Mouse (Mus musculus): ENCODE results near the gene Hsh2d. TPM values are rescaled to one million over a fixed set of nuclear protein-coding genes. Genes with fewer than 3 reads are reported as not detected.
A peak's percentile ranks its signal among the peaks of the same experiment; 100 is the strongest.

Hsh2d gene
- polyA plus RNA-seq, 1 experiment: 0.35 TPM

DNA sequence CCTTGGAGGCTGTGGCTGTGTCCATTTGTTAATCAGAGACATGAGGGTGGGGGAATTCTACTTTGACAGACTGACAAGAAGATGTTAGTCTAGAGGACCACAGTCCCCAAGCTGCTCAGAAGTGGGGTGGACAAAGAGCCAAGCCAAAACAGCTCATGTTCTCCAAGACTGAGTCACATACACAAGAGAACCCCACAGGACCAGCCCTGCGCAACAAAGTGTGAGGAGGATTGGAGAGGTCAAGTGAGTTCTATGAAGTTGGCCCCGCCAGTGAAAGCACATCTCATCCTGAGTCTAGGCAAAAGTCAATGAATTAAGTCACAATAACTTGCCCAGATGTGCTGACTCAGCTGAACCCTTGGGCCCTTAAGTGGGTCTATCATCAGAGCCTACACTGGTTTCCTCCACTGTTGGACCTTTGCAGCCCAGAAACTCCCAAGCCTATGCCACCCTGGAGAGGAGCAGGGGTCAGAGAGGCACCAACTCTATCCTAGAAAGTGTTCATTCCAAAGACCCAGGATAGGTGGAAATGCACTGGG lies 1.6 kb upstream of the Hsh2d start:
- DNase-seq (ENCODE audit: low read depth): no peak

DNA sequence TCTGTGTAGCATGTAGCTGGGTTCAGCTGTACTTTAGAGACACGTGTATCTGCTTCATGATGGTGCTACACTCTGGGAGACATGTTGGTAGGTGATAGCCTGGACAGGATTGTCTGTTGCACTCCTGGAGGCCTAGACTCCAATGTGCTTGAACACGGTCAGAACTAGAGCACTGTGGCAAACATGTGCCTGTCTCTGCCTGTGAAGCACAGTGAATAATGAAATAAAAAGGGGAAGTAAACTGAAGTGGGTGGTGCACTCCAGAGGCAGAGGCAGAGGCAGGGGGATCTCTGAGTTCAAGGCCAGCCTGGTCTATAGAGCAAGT lies 739 bp downstream of the Hsh2d start:
- no peak for DNase-seq (ENCODE audit: low read depth)

DNA sequence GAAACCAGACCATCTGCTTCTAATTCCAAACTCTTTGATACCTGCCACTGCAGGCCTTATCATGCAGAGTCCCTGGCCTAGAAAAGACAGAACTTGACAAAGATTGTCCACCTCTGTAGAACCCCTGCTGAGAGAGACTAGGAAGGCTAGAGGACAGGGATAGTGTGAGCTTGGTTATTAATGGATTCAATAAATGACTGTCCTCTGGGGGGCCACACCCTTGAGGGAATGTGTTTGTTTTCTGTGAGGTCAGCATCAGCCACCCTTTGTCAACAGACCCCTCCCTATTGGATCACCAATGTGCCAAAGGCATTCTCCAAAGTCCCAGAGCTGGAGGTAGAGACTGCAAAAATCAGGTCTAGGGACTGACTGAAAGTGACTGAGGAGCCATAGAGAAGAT lies 2.6 kb downstream of the Hsh2d start:
- DNase-seq (ENCODE audit: low read depth): no peak

DNA sequence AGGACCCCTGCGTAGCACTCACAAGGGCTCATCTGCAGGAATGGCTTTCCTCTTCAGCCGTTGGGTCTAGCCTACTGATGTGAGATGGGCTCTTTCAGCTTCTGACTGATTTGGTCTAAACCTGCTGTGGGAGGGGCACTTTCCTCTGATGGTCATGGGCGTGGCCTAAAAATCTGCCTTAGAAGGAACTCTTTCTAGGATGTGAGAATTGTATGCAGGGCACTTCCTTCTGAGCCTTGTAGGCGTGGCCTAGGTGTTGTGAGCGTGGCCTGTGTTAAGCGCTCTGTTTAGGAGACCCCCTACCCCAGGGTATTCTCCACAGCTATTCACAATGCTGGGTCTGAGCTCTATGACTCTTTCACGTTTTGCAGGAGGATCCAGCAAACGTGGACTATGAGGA lies 8.6 kb downstream of the Hsh2d start:
- no peak for DNase-seq (ENCODE audit: low read depth)

DNA sequence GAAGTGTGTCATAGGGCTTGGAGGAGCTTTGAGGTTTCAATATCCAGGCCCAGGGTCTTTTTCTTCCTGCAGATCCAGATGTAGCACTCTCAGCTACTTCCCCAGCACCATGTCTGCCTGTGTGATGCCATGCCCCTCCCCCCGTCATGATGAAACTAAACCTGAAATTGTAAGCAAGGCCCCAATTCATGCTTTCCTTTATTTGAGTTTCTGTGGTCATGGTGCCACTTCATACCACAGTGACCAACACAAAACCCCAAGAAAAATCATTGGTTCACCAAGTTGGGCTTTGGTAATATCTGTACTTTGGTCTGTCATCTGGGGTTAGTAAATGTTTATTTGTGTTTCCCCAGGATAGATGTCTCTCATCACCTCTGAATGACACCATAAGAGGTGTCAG lies 19.1 kb downstream of the Hsh2d start:
- no peak for DNase-seq (ENCODE audit: low read depth)

DNA sequence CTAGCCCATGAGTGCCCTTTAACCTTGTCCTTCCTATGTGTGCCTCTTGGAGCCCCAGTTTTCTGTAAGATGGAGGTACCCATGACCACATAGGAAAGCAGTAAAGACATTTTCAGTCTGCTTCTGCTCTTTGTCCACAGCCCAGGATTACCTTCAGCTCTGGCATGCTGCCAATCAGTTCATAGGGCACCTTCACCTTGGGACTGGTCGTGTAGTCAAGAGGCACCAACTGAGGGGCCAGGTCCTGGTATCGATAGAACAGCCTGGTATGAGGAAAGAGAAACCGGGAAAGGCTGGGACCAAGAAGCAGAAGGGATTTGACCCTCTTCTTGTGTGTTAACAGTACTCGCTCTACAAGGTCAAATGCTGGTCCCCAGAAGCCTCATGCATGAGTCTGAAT lies 20.8 kb downstream of the Hsh2d start:
- no peak for DNase-seq (ENCODE audit: low read depth)

DNA sequence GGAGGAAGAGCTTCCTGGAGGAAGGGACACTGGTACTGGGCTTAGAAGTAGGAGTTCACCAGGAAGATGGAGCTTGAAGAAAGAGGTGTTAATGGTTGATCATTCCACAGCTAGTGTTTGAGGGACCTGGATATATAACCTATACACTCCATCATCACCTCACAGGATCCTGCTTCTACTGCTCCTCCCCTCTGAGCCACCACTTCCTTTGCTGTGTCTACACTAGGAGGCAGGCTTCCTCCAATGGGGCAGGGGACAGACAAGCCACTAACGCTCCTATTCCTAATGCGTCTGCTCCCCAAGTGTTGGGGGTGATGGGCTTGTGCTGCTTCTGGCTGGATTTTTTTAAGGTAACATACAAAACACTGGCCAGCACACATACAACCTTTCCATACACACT lies 21.3 kb downstream of the Hsh2d start:
- DNase-seq (ENCODE audit: low read depth): no peak

DNA sequence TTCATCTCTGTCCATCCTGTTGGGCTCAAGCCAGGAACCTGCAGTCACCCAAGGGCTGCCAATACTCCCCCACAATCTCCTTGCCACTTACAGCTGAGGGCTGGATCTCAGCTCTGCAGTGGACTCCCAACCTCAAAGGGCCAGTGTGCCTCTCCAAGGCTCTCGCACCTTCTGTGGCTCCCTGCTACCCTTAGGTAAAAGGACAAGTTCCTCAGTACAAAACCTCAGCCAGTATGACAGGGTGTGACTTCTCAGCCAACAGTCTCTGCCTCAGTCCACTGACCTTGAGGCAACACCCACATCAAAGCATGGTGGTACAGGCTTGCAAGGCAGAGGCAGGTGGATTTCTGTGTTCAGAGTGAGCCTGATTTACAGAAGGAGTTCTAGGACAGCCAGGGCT lies 22.4 kb downstream of the Hsh2d start:
- DNase-seq (ENCODE audit: low read depth): no peak

DNA sequence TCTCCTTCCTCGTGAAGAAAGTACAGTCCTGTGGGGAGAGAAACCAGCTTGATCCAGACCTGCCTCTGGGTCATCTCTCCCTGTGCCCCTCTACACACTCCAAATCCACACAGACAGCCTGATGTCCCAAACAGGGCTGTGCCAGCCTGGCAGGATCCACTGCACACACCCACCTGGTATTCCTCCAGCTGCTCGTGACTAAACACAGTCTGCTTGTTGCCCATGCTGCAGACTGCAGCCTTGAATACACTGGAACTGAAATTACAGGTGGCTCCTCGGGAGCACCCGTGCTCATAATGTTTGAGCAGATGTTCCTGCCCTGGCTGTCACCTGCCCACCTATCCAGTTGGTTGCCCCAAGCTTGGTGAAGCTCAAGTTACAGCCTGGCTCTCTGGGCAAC lies 23.3 kb downstream of the Hsh2d start, which contains the start of gene Cib3:
Gene Cib3, minus strand, starts transcription at position 87 of the 400 bp plus-strand sequence.
- DNase-seq (ENCODE audit: low read depth): no peak

DNA sequence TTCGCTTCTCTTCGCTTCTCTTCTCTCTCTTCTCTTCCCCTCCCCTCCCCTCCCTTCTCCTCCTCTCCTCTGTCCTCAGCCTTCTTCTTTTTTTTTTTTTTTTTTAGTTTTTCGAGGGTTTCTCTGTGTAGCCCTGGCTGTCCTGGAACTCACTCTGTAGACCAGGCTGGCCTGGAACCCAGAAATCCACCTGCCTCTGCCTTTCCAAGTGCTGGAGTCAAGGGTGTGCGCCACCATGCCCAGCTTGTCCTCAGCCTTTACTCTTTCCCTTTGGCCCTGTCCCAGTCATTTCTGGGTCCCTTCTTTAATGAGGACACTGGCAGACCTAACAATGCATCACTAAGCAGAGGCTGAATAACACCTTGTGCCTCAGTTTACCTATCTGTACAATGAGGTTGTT lies 24.1 kb downstream of the Hsh2d start, which contains the start of gene Gm11034:
Gene Gm11034, minus strand, starts transcription at position 101 of the 400 bp plus-strand sequence.
- DNase-seq (ENCODE audit: low read depth): no peak

DNA sequence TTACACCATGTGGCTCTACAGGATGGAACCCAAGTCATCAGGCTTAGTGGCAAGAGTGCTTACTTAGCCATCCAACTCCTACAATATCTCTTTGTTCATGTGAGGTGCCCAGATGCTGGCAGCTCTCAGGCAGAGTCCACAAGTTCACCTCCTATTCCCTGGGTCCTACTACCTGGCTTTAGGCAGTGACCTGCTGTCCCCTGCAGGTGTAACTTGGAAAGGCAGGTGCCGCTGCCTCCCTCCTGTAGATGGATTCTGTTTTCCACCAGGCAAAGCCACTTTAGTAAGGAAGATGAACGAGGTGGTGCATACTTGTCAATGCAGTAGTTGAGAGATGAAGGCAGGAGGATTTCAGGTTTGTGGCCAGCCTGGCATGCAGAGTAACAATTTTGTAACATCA lies 25.6 kb downstream of the Hsh2d start:
- no peak for DNase-seq (ENCODE audit: low read depth)

DNA sequence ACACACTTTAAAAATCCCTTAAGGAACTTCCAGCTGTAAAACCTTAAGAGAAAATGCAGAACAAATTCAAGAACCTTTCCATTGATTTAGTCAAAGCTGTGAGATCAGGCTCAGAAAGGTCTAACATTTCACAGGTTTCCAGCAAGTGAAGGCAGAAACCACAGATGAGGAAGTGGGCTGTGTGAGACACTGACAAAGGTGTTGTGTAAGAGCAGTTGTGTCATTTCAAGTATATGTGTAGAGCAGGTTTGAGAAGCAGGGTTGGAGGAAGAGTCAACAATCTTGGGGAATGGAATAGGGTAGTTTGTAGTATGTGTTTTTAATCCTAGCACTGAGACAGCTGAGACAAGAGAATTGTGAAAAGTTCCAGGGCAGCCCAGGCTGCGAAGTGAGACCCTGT lies 26.4 kb downstream of the Hsh2d start:
- DNase-seq (ENCODE audit: low read depth): no peak

DNA sequence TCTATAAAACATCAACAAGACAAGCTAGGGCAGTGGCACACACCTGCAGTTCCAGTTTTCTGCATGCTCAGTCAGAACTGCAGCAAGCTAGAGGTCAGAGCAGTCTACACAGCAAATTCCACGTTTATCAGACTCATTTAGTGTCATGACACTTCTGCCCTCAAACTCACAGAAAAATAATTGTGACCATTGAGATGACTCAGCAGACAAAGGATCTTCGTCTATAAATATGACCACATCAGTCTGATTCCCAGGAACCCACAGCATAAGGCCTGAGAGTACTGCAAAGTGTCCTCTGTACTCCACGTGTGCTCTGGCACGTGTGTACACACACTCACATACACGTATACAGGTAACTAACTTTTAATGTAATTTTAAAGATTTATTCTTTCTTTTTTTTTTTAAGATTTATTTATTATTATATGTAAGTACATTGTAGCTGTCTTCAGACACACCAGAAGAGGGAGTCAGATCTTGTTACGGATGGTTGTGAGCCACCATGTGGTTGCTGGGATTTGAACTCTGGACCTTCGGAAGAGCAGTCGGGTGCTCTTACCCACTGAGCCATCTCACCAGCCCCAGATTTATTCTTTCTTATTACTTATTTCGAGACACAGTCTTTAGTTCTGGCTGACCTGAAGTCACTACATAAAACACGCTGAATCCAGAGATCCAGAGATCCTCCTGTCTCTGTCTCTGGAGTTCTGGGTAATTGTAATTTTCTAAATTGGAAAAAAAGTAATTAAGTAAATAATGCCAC lies 29.5 kb downstream of the Hsh2d start:
- DNase-seq (ENCODE audit: low read depth): no peak

DNA sequence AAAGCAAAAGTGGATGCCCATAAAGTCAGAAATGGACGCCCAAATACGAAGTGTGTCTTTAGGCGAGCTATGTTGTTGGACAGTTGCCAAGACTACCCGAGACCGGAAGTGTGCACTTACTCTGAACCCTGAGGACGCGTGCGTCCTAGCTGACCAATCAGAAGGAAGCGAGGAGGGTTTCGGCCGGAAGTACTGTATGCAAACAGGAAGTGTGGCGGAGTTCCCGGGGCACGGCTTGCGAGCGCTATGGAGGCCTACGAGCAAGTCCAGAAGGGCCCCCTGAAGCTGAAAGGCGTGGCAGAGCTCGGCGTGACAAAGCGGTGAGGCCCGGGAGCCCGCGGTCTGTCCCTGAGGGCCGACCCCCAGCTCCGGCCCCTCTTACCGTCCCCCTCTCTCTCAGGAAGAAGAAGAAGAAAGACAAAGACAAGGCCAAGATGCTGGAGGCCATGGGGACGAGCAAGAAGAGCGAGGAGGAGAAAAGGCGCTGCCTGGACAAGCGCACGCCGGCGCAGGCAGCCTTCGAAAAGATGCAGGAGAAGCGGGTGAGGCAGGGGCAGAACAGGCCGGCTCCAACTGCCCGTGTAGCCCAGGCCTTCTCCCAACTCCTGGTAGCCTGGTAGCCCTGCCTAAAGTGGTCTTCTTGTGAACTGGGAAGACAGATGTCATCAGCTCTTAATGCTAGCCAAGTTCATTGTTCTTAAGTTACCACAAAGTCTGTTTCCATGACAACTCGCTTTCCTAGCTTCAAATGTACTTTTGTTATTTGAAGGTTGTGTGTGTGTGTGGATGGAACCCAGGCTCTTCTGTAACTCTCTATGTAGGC lies 30.3 kb downstream of the Hsh2d start, which contains the start of gene Fam32a:
Gene Fam32a, plus strand, starts transcription at position 190 of the 823 bp plus-strand sequence.
- DNase-seq (ENCODE audit: low read depth): peak; percentile 76

DNA sequence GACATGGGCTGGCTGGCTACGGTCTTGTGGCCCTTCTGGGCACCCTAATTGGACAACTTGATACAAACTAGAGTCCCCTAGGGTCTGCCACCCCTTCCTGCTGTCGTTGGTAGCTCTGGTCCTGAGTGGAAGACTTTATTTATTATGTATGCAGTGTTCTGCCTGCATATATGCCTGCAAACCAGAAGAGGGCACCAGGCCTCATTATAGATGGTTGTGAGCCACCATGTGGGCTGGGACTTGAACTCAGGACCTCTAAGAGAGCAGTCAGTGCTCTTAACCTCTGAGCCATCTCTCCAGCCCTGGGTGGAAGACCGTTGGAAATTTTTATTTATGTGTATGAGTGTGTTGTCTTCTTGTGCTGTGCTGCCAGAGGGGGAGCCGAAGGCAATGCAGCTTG lies 31.3 kb downstream of the Hsh2d start:
- DNase-seq (ENCODE audit: low read depth): no peak

DNA sequence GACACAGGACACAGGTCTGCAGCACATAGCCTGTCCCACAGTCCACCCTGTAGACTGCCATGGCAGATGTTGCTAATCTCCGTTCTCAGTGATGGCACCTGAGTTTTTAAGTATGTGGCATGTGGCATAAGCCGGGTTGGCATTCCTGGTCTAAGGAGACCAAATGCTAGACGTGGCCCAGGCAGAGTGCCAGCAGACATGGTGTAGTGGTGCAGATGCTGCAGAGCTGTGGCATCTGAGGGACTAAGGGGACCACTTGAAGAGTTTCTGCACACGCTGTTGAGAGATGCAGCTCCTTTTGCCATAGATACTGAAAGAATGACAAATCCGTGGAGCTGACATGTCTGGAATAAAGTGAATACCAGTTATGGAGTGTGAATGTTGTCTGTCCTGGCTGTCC lies 33.2 kb downstream of the Hsh2d start:
- DNase-seq (ENCODE audit: low read depth): no peak

DNA sequence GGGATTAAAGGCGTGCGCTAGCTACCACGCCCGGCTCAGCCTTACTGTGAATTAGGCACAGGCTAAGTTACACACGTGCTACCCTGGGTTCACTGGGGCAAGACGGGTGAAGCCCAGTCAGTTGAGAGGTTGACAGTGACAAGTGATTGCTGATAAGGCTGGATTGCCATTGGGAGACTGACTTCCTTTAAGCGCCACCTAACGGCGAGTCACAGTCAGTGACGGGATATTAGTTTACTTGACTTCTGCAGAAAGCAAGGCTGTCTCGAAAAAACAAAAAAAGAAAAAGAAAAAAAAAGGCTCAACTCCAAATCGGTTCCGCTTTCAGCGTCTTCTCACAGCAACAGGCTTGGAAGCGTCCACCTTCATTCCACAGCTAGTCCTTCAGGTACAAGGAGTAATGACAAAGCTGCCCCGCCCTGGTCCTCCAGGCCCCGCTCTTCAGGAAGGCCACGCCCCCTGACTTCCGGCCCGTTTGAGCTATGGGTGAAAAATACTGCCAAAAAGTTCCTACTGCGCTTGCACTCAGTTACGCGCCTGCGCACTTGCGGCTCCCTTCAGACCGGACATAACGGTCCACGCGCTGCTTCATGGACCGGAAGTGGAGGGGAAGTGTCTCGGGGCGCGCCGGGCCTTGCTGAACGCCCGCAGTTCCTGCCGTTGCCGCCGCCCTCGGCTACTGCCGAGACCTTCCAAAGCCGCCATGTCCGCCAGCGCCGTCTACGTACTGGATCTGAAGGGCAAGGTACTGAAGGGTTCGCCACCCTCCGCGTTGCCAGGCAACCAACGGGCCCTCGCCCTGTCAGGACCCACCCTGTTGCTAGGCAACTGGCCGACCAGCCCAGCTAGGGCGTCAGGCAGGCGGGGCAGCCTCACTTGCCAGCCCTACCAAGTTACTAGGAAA lies 50.3 kb downstream of the Hsh2d start, which contains the start of gene Ap1m1:
Gene Ap1m1, plus strand, starts transcription at position 520 of the 904 bp plus-strand sequence.
- DNase-seq (ENCODE audit: low read depth): peak; percentile 89

DNA sequence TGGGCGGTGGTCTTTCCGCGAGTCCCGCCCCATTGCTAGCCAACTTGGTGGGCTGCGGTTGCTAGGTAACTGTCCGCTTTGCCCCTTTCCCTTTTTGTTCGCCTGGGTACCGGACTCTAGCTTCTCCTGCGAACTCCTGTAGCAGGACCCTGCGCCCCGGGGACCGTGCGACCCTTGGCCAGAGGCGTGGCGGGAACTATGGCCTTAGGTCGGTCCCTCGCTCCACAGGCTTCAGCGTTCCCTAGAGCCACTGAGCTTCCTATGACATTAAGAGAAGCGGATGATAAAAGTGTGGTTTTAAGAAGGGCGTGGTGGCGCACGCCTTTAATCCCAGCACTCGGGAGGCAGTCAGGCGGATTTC lies 50.9 kb downstream of the Hsh2d start:
- DNase-seq (ENCODE audit: low read depth): no peak

DNA sequence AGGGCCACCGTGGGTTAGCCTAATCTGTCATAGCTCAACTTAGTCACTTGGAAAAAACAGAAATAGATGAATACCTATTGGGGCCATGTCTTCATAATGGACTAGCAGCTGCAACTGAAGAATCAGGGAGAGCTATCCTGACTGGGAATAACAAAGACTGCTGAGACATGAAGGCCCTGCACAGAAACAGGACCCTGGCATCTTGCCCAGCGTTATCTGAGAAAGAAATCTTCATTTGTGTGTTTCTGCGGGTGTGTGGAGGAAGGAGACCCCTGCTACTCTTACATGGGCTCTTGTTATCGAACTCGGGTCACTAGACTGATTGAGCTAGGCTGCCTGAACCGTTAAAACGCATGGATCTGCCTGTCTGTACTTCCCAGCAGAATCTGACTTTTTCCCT lies 51.5 kb downstream of the Hsh2d start:
- DNase-seq (ENCODE audit: low read depth): no peak

DNA sequence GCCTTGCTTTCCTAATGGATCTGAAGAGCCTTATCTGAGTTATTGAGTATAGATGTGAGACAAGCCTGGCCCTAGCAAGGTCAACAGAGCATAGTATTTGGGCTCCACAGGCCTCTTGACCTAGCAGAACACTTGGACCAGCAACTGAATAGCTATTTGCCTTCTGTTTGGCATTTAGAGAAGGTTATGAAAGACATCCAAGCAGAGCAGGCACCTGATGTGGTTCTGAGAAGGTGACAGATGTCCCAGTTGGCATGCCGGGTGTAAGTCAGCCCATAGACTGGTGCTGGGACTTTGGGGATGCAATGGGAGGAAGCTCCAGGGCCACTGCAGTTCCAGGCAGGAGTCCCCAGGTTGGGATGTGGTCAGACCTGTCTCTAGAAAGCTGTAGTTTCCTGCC lies 52.8 kb downstream of the Hsh2d start:
- DNase-seq (ENCODE audit: low read depth): no peak

DNA sequence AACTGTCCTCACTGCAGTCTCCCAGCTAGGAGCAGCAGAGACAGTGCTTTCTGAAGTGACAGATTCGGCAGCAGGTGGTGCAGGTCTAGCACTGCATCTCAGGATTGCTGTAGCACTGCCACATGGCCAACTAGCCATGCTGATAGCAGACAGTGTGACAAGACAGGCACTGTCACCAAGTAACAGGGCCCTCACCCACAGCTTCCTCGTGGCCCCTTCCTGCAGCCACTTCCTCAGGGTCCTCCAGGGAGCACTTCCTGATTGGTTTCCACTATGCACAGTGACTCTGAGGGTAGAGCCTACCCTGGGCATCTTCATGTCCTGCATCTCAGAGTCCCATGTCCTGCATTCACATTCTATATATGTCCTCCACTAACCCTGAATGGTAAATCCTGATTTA lies 55.2 kb downstream of the Hsh2d start:
- DNase-seq (ENCODE audit: low read depth): no peak
